Mouse (Mus musculus) lung, adult 2 months (tissue): ENCODE measurements at regions not wholly inside any gene's neighbourhood (a gene's known extent, or its start where the extent isn't known, plus 50 kb on each side); places are given as distances from the start of the nearest gene placed in this dataset.

Experiments
- DNase-seq: peaks from one replicate; pipeline ENCODE4 v3.0.0; 2022
- H3K4me1 ChIP-seq: fragments of 200-500 bp; 2 replicates; pipeline ENCODE4 v1.6.1; 2011; ENCODE audit warnings: low read length; ENCODE audit not compliant: control insufficient read depth, insufficient read depth
- H3K4me3 ChIP-seq: fragments of 200-500 bp; replicated peaks from 2 replicates; pipeline ENCODE3; 2011; ENCODE audit warnings: low read depth, mild to moderate bottlenecking, control low read depth, low read length; ENCODE audit errors: extremely low read depth
- CTCF ChIP-seq: fragments of 200-500 bp; IDR thresholded peaks from 2 replicates; pipeline ENCODE4 v1.5.1; 2011; ENCODE audit warnings: mild to moderate bottlenecking, low read length, control low read depth; ENCODE audit not compliant: insufficient read depth
- POLR2A ChIP-seq: fragments of 200-500 bp; IDR thresholded peaks from 2 replicates; pipeline ENCODE4 v1.6.1; 2011; ENCODE audit warnings: low read depth, mild to moderate bottlenecking, control low read depth, low read length, borderline replicate concordance; ENCODE audit errors: extremely low read depth
- WGBS: fragments of 180-500 bp; shearing (Covaris S2); methylation state at CpG from one replicate; pipeline ENCODE4 v1.1.7; 2018; 5-methylcytosine and 5-hydroxymethylcytosine counted together

DNA sequence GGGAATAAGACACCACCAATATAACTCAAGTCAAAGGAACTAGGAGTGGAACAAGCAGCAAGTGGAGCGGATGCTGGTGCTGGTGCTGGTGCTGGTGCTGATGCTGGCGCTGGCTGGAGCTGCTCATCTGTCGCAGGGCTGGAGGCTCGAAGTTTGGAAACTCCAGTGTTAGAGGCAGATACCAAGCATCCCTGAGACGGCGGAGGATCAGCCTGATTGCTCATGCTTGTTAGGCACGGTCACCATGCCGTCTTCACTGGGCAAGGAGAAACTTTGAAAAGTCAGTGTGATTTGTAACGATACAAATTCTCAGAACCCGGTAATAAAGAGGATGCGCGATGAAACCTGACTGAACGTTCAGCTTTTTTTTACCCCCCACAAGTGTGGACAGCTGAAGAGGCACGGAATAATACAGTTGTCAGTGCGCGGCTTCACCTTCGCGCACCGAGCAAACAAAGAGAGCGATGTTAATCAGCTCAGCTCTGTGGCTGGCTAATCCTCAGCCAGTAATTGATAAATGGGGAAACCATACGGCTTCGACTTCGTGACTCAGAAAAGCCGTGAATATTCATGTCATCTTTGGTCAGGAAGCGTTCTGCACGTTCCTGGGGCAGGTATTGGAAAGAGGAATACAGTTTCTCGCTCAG is 528.7 kb upstream of the Adgrl2 start:
- WGBS: 6% methylated on average over 27 of the region's 27 CpGs
- TF ChIP-seq POLR2A (no peak), CTCF (no peak)
- Histone ChIP-seq H3K4me1 (no peaks in the 10 kb centered on the region), H3K4me3 (no peak overlapping the region)
- no peak for DNase-seq

DNA sequence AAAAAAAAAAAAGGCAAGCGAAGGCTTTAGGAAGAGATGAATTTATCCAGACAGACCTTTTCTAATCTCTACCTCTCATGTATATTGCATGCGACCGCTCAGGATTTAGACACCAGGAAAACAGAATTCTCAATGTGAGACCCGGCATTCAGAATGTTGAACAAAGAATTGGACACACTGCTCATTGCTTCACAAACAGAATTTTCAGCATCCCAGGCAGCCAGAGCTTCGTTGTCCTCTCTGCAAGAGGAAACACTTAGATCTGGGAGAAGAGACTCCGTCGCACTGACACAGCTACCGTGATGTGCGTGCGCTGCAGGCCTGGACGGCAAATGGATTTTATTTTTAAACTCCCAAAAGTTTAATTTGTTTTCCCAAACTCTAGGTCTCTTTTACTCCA is 527.2 kb upstream of the Adgrl2 start:
- Histone ChIP-seq H3K4me1 (no peaks in the 10 kb centered on the region), H3K4me3 (no peak overlapping the region)
- no peak for TF ChIP-seq POLR2A
- TF ChIP-seq CTCF: no peak
- WGBS: 90% methylated on average over 11 of the region's 11 CpGs
- no peak for DNase-seq

DNA sequence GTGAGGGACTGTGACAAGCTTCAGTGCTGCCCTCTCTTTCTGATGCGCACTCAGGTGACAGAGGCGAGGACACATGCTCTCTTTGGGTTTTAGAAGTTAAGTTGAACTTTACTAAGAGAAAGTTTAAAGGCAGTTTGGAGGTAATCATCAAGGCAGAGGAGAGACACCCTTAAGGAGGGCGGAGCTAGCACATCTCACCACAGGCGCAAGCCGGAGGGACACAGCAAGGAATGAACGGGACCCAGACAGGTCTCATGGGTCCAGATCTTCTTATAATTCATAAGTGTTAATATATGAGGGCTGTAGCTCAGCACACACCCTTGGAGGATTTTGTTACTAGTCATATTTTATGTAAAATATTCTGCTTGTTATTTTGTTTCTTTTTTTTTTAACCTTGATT is 518.8 kb upstream of the Adgrl2 start:
- no peak for TF ChIP-seq CTCF
- no peak for TF ChIP-seq POLR2A
- no peak for DNase-seq
- 91% methylated on average over 6 of the region's 6 CpGs for whole genome bisulfite sequencing
- H3K4me1 ChIP-seq: no peaks in the 10 kb centered on the region
- H3K4me3 ChIP-seq: no peak overlapping the region

DNA sequence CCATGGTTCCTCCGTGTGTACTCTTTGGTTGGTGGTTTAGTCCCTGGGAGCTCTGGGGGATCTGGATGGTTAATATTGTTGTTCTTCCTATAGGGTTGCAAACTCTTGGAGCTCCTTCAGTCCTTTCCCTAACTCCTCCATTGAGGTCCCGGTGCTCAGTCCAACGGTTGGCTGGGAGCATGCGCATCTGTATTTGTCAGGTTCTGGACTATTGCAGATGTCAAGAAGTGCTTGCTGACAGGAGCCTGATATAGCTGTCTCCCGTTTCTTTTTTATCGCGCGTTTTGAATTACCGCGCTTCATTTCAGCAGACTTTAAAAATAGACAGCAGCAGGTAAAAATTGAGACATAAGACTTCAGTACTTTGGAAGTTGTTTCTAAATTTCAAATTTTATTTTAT is 518.3 kb upstream of the Adgrl2 start:
- Histone ChIP-seq H3K4me1 (no peaks in the 10 kb centered on the region), H3K4me3 (no peak overlapping the region)
- no peak for TF ChIP-seq CTCF
- TF ChIP-seq POLR2A: no peak
- 85% methylated on average over 10 of the region's 10 CpGs for WGBS
- no peak for DNase-seq

DNA sequence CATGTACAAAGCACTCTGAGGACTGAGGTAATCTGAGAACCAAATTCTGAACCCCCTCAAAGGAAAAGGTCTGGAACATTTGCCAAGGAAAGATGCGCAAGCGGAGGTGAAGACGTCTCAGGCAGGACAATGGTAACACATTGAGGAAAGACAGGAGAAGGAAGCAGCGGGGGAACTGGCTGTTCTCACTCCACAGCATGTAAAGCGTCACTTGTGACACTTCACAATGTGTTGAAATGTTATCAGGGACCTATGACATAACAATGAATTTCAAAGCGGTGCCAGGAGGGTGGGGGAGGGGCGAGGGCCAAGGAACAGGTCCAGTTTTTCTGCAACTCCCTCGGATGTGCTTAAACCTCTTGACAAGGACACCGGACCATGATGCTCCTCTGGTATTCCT is 515.3 kb upstream of the Adgrl2 start:
- no peaks in the 10 kb centered on the region for H3K4me1 ChIP-seq
- no peak for DNase-seq
- WGBS: 56% methylated on average over 9 of the region's 9 CpGs
- no peak overlapping the region for H3K4me3 ChIP-seq
- TF ChIP-seq POLR2A (no peak), CTCF (no peak)

DNA sequence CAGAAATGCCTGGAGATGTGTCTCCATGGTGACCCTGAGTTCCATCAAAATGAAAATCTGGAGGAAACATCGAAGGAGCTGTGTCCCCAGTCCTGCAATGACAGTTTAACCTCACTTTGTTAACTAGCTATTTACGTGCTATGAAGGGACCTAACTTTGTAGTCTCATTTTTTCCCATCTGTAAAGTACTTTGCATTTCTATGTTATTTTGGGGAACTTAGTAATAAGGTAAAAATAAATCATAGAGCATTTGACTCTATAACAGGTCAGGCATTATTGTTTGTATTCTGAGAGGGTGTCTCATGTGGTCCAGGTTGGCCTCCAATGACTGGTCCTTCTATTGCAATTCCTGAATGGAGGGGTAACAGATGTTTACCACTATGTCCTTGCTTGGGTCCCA is 513.6 kb upstream of the Adgrl2 start:
- 95% methylated on average over 2 of the region's 2 CpGs for WGBS
- no peak for DNase-seq
- no peak for TF ChIP-seq POLR2A
- no peak for TF ChIP-seq CTCF

DNA sequence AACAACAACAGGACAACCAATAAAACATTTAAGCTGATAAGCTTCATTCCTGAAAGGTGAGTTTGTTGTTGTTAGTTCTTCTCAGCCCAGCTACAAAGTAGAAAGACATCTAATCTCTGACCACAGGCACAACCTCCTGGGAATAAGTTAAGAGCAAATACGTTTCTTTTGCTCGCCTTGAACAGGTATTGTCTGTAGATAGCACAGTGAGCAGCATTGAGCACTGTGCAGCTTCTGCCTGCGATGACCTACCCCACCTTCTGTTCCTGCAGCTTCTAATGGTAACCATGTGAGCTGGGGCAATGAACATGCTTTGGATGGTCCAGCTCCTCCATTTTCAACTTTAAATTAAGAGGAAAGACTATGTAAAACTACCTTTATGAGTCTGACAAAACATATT is 509.8 kb upstream of the Adgrl2 start:
- WGBS: 86% methylated on average over 3 of the region's 3 CpGs
- H3K4me1 ChIP-seq: no peaks in the 10 kb centered on the region
- TF ChIP-seq POLR2A (no peak), CTCF (no peak)
- no peak for DNase-seq
- no peak overlapping the region for H3K4me3 ChIP-seq

More for the DNA sequence above, 513.6 kb upstream of the Adgrl2 start:
- no peak overlapping the region for H3K4me3 ChIP-seq
- no peaks in the 10 kb centered on the region for H3K4me1 ChIP-seq

DNA sequence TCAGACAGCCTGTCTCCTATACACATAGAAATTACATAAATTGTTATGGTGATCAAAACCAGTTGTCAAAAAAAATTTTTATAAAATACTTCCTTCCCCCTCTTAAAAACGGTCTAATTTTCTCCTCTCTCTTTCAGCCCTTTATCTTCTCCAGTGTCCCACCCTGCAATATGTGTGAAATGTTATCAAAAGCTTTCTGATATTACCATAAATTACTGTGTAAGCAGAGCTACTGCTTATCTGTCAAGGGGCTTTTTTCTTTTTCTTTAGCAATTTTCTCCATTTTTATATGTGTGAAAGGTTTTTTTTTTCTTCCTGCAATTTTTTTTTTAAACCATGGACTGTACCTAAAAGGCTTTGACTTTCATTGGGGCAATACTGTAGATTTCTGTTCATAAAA is 508.4 kb upstream of the Adgrl2 start:
- Histone ChIP-seq H3K4me3 (no peak overlapping the region), H3K4me1 (no peaks in the 10 kb centered on the region)
- TF ChIP-seq CTCF: no peak
- no peak for TF ChIP-seq POLR2A
- DNase-seq: no peak
- WGBS: 46% methylated on average over 1 of the region's 1 CpGs

DNA sequence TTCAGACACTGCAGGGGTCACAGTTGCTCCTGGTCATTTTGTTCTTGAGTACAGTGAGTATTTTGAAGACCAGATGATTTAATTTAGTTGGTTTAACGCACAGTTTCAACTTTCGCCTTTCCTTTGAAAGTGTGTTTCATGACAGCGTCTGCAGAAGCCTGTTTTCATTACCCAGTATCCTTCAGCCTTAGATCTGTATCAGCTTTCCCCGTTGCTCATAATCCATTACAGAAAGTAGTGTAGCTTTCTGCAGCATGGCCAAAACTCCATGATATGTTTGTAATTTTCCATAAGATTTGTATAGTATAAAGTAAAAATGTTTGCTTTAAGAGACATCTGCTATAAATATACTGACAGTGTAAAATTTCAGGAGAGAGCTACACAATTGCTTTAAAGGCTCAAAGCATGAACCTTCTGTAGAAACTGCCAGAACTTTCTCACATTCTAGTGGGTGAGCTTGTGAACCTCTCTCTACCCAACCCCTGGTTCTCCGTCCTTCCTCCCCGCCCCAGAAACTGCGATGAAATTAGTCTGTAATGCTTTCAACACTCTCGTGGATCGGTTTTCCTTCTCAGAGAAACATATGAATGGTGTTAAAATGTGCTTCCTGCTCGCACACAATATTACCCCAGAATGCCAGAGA is 506.6 kb upstream of the Adgrl2 start:
- WGBS: 63% methylated on average over 10 of the region's 10 CpGs
- DNase-seq: no peak
- Histone ChIP-seq H3K4me1 (no peaks in the 10 kb centered on the region), H3K4me3 (no peak overlapping the region)
- TF ChIP-seq CTCF: no peak
- TF ChIP-seq POLR2A: no peak

DNA sequence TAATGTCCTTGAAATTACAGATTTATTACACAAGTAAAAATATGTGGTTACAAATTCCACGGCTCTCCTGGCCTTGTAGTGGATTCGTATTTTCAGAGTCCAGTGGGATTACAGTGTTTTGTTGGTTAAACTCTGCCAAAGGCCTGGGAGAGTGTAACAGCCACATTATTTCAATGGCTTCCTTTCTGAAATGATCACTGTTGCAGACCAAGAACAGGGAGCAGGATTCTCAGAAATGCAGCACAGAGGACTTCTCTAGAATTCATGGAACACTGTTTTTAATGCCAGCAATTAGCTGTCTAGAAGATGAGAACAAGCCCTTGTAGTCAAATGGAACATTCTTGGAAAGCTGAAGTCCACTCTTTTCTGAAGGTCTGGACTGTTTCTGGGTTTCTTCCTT is 505.8 kb upstream of the Adgrl2 start:
- no peaks in the 10 kb centered on the region for H3K4me1 ChIP-seq
- DNase-seq: no peak
- TF ChIP-seq CTCF (no peak), POLR2A (no peak)
- WGBS: 77% methylated on average over 2 of the region's 2 CpGs
- no peak overlapping the region for H3K4me3 ChIP-seq

DNA sequence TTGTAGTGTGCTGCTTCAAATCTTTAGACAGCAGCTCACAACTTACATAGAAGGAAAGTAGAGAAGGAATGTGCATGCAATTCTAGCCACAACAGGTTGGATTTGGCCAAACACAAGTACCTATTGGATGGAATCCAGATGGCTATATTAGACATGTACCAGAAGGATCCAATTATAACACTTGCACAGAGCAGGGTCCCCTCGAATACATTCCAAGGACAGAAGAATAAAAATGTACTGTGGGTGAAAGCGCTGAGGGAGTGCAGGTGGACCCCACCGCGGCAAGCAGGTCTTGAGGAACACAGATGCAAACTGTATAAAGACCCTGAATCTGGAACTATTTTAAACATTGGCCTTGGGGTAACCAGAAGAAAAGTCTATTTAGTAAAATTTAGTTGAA is 497.8 kb upstream of the Adgrl2 start:
- TF ChIP-seq CTCF: no peak
- no peak for TF ChIP-seq POLR2A
- WGBS: 88% methylated on average over 4 of the region's 4 CpGs
- Histone ChIP-seq H3K4me1 (no peaks in the 10 kb centered on the region), H3K4me3 (no peak overlapping the region)
- no peak for DNase-seq
